Mouse (Mus musculus) forebrain, embryonic 10.5 days (tissue): ENCODE measurements around the gene Prr5l. TPM values are rescaled to one million over a fixed set of nuclear protein-coding genes. Genes with fewer than 3 reads are reported as not detected.
"Not testable (repeated sequence)": the region's sequence is repeated elsewhere in the genome, so short reads cannot be mapped to it uniquely, and the experiment has no call there.

Source experiments
- DNase-seq: peaks from one replicate; pipeline ENCODE4 v3.0.0-alpha.2; 2017; ENCODE audit warnings: low spot score; ENCODE audit errors: extremely low spot score
- H3K27ac ChIP-seq: fragments of 300-500 bp; sonication (generic); 2 replicates; pipeline ENCODE4 v1.5.1; 2016; ENCODE audit warnings: mild to moderate bottlenecking
- H3K27me3 ChIP-seq: fragments of 300-500 bp; sonication (generic); 2 replicates; pipeline ENCODE4 v1.6.1; 2016; ENCODE audit warnings: mild to moderate bottlenecking; ENCODE audit not compliant: poor library complexity, severe bottlenecking
- H3K36me3 ChIP-seq: fragments of 300-500 bp; sonication (generic); replicated peaks from 2 replicates; pipeline ENCODE4 v1.6.1; 2016; ENCODE audit warnings: mild to moderate bottlenecking, moderate library complexity
- H3K4me1 ChIP-seq: fragments of 300-500 bp; sonication (generic); 2 replicates; pipeline ENCODE4 v1.6.1; 2016
- H3K4me3 ChIP-seq: fragments of 300-500 bp; sonication (generic); 2 replicates; pipeline ENCODE4 v1.5.1; 2016; ENCODE audit warnings: mild to moderate bottlenecking, moderate library complexity
- H3K9me3 ChIP-seq: fragments of 300-500 bp; sonication (generic); 2 replicates; pipeline ENCODE4 v1.6.1; 2016; ENCODE audit warnings: mild to moderate bottlenecking, moderate library complexity
- WGBS: fragments of 180-500 bp; shearing (Covaris S2); methylation state at CpG from one replicate; pipeline ENCODE4 v1.1.7; 2016; 5-methylcytosine and 5-hydroxymethylcytosine counted together
- polyA plus RNA-seq: library from polyadenylated mRNA; unstranded; fragments of >200 nt; fragmentation: Nextera tagmentation; extraction: Ambion mirVana; gene quantifications from 2 replicates; pipeline ENCODE4 v1.2.1, GENCODE M21; 2016

The Prr5l gene
- polyA plus RNA-seq, 1 experiment from 2014 or later: 25.4 TPM

DNA sequence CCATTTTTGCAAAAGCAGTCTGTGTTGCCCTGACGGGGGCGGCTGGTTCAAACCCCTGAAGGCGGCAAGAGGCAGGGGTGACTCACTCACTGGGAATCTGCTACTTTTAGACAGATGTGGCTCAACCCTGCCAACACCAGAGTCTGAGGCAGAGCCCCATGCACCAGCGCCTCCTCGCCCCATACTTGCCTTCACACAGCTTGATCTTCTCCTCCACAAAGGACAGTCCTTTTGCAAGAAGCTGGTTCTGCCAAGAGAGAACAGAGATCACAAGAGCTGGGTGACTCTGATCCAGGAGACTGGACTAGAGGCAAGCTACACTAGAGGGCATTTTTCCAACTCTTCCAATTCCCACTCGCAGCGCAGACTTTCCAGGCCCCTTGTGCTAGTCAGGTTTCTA, 136.3 kb downstream of the Prr5l start:
- Histone ChIP-seq H3K27ac (no peak overlapping the region), H3K36me3 (peaks cover 39% of the 10 kb centered on the region), H3K27me3 (no peaks in the 10 kb centered on the region), H3K4me1 (peaks cover 14% of the 10 kb centered on the region), H3K4me3 (no peak overlapping the region), H3K9me3 (no peaks in the 10 kb centered on the region)
- WGBS: 93% methylated on average over 7 of the region's 7 CpGs
- DNase-seq: no peak

DNA sequence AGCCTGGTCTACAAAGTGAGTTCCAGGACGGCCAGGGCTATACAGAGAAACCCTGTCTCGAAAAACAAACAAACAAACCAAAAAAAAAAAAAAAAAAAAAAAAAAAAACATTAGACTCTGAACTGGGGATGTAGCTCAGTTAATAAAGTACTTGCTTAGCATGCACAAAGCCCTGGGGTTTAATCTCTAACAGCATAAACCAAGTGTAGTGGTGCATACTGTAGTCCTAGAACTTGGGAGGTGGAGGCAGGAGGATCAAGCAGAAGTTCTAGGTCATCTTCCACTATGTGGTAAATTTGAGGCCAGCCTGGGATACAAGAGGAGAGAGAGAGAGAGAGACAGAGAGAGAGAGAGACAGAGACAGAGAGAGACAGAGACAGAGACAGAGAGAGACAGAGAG, 137.2 kb downstream of the Prr5l start:
- H3K27me3 ChIP-seq, H3K4me3 ChIP-seq, H3K4me1 ChIP-seq, H3K27ac ChIP-seq, DNase-seq, H3K9me3 ChIP-seq: not testable (repeated sequence)
- peaks cover 45% of the 10 kb centered on the region for H3K36me3 ChIP-seq
- WGBS: 84% methylated on average over 2 of the region's 2 CpGs

DNA sequence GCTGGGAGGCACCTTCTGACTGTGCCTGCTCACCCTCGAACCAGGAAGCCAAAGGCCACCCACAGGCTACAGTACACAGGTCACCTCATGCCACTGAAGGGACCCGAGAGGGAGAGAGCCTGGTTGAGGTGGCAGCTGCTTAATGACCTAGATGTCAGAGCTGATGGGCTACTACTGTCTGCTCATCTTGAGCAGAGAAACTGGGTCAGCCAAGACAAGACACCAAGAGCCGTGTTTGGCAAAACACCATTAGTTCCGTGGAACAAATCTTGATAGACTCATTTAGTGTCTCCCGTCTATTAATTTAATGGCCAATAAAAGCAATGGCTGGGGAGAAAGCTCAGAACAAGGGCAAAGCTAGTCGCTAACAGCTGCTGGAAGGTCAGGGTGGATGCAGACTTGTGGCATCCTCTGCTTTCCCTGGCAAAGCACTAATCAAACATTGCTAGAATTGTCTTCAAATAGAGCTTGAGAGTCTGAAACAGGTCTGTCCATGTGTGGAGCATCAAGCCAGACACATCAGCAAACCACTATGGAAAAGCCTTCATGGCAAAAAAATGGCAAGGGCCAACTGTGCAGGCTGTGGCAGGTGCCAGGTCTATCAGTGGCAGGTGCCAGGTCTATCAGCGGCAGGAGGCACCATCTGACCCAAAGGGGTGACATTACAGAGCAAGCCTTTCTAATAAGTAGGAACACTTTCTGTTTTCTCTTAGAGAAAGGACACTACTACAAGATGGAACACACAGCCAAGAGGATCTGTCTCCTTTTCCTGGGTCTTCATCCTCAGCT, 140.6 kb downstream of the Prr5l start:
- no peak for DNase-seq
- no peak overlapping the region for H3K4me3 ChIP-seq
- H3K27ac ChIP-seq: no peak overlapping the region
- H3K9me3 ChIP-seq: no peaks in the 10 kb centered on the region
- H3K4me1 ChIP-seq: no peaks in the 10 kb centered on the region
- peaks cover 68% of the 10 kb centered on the region for H3K36me3 ChIP-seq
- WGBS: 90% methylated on average over 7 of the region's 7 CpGs
- H3K27me3 ChIP-seq: no peaks in the 10 kb centered on the region

DNA sequence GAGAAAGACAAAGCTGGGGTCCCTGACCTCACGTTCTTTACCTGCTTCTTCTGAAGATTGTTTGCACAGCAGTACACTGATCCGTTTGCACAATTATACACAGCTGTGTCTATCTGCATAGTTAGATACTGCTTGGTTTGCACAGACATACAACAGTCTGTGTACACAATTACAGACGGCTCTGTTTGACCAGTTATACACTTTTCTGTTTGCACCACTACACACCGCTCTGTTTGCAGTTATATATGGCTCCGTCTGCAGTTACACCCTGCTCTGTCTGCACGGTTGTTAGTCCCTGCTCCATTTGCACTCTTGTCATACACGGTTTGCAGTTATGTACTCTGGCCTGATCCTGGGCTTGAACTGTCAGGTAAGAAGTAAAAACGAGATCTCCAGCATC, 141.2 kb downstream of the Prr5l start:
- Histone ChIP-seq H3K36me3 (peaks cover 69% of the 10 kb centered on the region), H3K9me3 (no peaks in the 10 kb centered on the region), H3K4me3 (no peak overlapping the region), H3K4me1 (no peaks in the 10 kb centered on the region), H3K27me3 (no peaks in the 10 kb centered on the region), H3K27ac (no peak overlapping the region)
- WGBS: 89% methylated on average over 8 of the region's 8 CpGs
- DNase-seq: no peak

DNA sequence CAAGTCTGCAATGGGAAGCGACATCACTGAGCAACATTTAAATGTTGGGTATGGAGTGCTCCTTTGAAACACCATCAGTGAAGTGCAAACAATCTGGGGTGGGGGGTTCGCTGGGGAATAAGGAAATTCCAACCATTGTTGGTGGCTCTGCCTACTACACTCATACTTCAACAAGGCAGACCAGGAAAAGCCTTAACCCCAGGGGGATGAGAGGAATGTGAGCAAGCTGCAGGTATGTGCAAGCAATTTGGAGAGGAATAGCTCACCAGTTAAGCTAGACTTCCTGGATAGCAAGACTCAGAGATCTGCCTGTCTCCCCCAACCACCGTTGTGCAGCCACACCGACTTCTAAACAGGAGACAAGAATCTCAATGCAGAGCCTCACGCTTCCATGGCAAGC, 142.9 kb downstream of the Prr5l start:
- Histone ChIP-seq H3K36me3 (peaks cover 61% of the 10 kb centered on the region), H3K9me3 (no peaks in the 10 kb centered on the region), H3K4me1 (no peaks in the 10 kb centered on the region), H3K4me3 (no peak overlapping the region), H3K27me3 (no peaks in the 10 kb centered on the region), H3K27ac (no peak overlapping the region)
- DNase-seq: no peak
- 85% methylated on average over 5 of the region's 5 CpGs for WGBS

DNA sequence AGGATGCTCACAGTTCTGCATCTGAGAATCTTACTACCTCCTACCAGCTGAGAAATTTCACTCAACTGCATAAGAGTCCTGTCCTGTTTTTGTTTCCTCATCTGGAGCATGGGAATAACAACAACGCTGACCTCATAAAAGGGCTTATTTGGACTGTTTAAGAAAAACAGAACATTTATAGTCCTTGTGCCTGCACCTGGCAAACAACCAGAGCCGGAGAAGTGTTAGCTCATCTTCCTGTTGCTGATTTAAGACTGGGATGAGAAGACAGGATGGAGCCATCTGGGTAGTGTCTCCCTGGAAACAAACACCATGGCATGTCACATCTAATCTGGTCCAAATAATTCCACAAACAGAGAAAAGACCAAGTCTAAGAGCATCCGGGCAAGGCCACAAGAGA, 149.3 kb downstream of the Prr5l start:
- H3K4me3 ChIP-seq: no peak overlapping the region
- H3K4me1 ChIP-seq: peaks cover 5% of the 10 kb centered on the region
- H3K9me3 ChIP-seq: no peaks in the 10 kb centered on the region
- H3K36me3 ChIP-seq: peaks cover 72% of the 10 kb centered on the region
- WGBS: 91% methylated on average over 3 of the region's 3 CpGs
- no peak for DNase-seq
- H3K27me3 ChIP-seq: no peaks in the 10 kb centered on the region
- no peak overlapping the region for H3K27ac ChIP-seq

DNA sequence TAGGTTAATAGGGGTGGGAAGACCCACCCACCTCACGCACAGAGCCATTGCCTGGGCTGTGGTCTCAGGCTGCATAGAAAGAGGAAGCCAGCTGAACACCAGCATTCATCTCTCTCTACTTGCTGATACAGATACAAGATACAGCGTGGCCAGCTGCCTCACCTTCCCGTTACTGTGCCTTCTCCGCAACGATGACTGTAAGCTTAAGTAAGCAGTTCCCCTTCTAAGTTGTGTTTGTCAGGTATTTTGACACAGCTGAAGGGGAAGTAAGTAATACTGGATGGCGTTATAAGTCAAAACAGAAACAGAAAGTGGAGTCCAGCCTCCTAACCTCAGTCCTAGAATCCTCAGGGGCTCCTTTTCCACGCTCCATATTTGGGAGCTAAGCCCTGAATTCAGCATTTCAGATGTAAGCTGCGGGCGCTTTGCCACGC, 150.0 kb downstream of the Prr5l start:
- no peaks in the 10 kb centered on the region for H3K27me3 ChIP-seq
- peaks cover 5% of the 10 kb centered on the region for H3K4me1 ChIP-seq
- no peaks in the 10 kb centered on the region for H3K9me3 ChIP-seq
- H3K36me3 ChIP-seq: peaks cover 72% of the 10 kb centered on the region
- no peak for DNase-seq
- no peak overlapping the region for H3K27ac ChIP-seq
- 97% methylated on average over 10 of the region's 10 CpGs for WGBS
- no peak overlapping the region for H3K4me3 ChIP-seq

DNA sequence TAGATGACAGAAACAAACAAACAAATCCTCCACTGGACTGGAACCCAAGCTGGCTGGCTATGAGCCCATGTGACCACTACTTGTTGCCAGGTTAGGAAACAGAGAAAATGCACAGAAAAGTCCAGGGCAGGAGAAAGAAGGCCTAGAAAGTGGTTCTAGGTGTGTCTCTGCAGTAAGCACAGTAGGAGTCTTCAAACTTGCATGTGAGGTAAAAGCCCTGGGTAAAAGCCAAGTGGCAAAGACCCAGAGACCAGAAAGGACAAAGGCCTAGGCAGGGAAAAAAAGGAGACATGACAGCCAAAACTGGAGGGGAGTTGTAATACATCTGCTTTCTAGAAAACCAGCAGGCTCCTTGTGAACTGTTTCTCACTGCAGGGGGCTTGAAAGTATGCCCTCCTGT, 151.9 kb downstream of the Prr5l start:
- peaks cover 72% of the 10 kb centered on the region for H3K36me3 ChIP-seq
- no peaks in the 10 kb centered on the region for H3K9me3 ChIP-seq
- peaks cover 11% of the 10 kb centered on the region for H3K4me1 ChIP-seq
- no peaks in the 10 kb centered on the region for H3K27me3 ChIP-seq
- H3K27ac ChIP-seq: no peak overlapping the region
- no peak overlapping the region for H3K4me3 ChIP-seq
- DNase-seq: no peak

DNA sequence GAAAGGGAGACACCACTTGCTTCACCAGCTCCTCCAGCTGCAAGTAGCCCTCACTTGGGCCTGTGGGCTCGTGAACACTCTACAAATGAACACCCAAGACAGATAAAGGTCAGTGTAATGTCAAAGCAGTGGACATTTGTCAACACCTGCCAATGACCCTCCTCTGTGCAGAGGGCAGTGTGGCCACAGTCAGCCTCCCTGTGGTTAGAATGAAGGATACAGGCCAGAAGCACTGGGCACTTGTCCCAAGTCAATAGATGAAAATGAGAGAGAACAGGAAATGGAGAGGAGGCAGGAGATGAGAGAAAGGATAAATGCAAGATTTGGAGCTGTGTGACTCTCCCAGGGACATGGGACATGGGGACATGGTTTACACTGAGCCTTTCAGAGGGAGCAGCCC, 153.4 kb downstream of the Prr5l start:
- no peak for DNase-seq
- no peaks in the 10 kb centered on the region for H3K9me3 ChIP-seq
- H3K4me3 ChIP-seq: no peak overlapping the region
- no peak overlapping the region for H3K27ac ChIP-seq
- peaks cover 71% of the 10 kb centered on the region for H3K36me3 ChIP-seq
- no peaks in the 10 kb centered on the region for H3K27me3 ChIP-seq
- H3K4me1 ChIP-seq: peaks cover 18% of the 10 kb centered on the region
- 79% methylated on average over 1 of the region's 1 CpGs for WGBS

DNA sequence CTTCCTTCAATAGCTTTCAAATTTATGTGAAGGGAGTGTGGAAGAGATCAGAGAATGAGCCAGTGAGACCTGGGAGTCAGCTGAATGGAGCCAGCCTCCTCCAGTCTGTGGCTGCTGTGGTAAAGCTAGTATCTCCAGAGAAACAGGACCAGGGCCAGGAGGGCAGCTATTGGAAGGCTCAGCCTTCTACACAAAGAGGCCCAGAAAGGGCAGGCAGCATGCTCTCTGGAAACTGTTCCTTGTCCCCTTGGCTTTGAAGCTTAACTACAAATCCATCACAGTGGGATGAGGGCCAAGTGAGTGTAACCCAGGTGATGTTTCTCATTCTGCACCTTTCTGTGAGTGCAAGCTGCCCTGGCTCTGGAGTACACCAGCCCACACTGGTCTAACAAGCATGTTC, 155.0 kb downstream of the Prr5l start:
- Histone ChIP-seq H3K36me3 (peaks cover 56% of the 10 kb centered on the region), H3K27ac (peak overlapping the region; percentile 51; the same call in 1 of the 2 replicates), H3K9me3 (no peaks in the 10 kb centered on the region), H3K27me3 (no peaks in the 10 kb centered on the region), H3K4me1 (peaks cover 35% of the 10 kb centered on the region), H3K4me3 (no peak overlapping the region)
- DNase-seq: no peak

DNA sequence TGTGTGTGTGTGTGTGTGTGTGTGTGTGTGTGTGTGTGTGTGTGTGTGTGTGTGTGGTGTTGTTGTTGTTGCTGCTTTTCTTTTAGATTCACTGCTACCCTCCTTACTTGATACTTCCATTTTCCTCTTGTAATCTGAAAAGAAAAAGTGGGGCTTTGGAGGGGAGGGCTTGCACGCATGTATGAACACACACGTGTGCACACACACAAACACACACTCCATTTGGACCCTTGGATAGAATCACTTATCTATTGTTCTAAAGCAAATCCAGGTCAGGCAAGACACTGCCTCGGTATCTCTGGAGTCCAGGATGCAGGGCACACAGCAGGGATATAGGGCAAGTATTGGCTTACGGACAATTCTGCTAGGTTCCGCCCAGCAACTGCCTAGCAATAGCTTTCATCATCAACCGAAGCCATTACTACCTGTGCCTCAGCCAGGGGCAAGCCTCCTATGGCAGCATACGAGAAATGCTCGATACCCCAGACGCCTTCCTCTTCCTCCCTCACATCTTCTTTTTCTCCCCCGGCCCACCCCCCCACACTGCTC, 159.4 kb downstream of the Prr5l start:
- no peak for DNase-seq
- H3K9me3 ChIP-seq: no peaks in the 10 kb centered on the region
- peaks cover 56% of the 10 kb centered on the region for H3K36me3 ChIP-seq
- no peaks in the 10 kb centered on the region for H3K27me3 ChIP-seq
- peak overlapping the region; percentile 15; the same call in 1 of the 2 replicates for H3K4me3 ChIP-seq
- WGBS: 48% methylated on average over 10 of the region's 10 CpGs
- peaks cover 41% of the 10 kb centered on the region for H3K4me1 ChIP-seq
- peak overlapping the region; percentile 92 for H3K27ac ChIP-seq

DNA sequence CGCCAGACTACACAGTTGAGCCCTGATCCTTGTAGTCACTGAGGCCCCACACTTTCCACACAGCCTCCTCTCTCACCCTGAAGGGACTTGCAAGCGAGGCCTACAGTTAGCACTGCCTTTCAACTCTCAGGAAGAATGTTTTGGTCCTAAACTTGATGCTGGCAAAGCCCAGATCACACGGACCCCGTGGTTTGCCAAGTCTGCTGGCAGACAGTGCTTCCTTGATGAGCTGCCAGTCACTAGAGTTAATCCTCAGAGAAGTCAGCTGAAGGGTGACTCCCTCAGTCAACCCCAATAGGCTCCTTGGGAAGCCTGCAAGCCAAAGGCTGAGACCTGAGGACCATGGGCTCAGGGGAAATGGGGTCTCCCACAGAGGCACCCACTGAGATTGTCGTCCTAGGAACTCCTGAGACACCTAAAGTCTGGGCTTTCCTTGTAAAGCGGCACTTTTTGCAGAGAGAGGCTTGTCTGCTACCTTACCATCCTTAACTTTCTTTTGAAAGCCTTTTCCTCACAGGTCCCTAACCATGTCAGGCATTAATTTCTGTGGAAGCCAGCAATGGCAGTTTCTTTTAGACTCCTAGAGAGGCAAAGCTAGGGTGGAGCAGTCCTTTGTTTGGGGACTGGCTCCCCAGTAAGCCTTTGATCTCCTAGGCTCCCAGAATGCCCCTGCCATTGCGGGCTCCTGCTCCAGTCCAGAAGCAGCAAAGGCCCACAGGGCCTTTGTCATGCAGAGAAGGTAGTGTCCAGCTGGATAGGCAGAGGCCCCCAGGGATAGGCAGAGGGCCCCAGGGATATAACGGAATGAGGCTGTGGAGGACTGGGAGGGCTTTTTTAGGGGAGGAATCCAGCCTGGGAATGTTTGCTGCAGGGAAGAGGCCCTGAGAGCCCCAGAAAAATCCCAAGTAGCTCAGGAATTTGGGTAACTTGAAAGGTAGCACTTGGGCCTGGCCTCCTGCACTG, 160.2 kb downstream of the Prr5l start:
- Histone ChIP-seq H3K36me3 (peaks cover 54% of the 10 kb centered on the region), H3K27ac (peak overlapping the region; percentile 92), H3K4me3 (peak overlapping the region; percentile 15; the same call in 1 of the 2 replicates), H3K9me3 (no peaks in the 10 kb centered on the region), H3K27me3 (no peaks in the 10 kb centered on the region), H3K4me1 (peaks cover 41% of the 10 kb centered on the region)
- peak; percentile 74 for DNase-seq
- WGBS: 22% methylated on average over 8 of the region's 8 CpGs

DNA sequence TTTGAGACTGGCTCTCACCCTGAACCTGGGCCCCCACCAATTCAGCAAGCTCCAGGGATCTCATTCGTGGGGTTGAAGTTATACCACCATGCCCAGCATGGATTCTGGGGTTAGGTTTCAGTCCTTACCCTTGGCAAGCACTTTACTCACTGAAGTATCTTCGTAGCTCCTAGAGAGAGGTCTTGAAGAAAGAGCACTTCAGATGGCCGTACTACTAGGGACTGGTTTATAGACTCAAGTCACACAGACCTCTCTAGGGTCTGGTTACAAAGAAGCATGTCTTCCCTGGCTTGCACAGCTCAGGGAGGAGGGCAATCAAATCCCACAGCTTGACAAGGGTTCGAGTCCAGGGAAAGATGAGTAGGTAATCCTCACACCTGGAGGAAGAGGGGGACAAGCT, 161.0 kb downstream of the Prr5l start:
- Histone ChIP-seq H3K9me3 (no peaks in the 10 kb centered on the region), H3K27me3 (no peaks in the 10 kb centered on the region)
- 91% methylated on average over 4 of the region's 4 CpGs for WGBS

More for the DNA sequence above, 161.0 kb downstream of the Prr5l start:
- Histone ChIP-seq H3K4me1 (peaks cover 40% of the 10 kb centered on the region), H3K36me3 (peaks cover 55% of the 10 kb centered on the region), H3K4me3 (no peak overlapping the region), H3K27ac (peak overlapping the region; percentile 92)
- DNase-seq: no peak
